Mouse (Mus musculus): ENCODE measurements around the gene Cmya5. TPM values are rescaled to one million over a fixed set of nuclear protein-coding genes. Genes with fewer than 3 reads are reported as not detected.

The Cmya5 gene
- polyA plus RNA-seq, 1 experiment from 2014 or later, result 0.13 TPM

- Histone ChIP-seq H3K4me3 (ENCODE audit: low read depth, low read length) (no peak overlapping the region), H3K4me1 (ENCODE audit: control insufficient read depth, insufficient read depth, low read length) (no peaks in the 10 kb centered on the region), H3K27me3 (ENCODE audit: control insufficient read depth, insufficient read depth, low read length) (no peaks in the 10 kb centered on the region), H3K27ac (ENCODE audit: low read depth, low read length) (no peak overlapping the region), H3K9ac (ENCODE audit: low read length) (no peak overlapping the region), H3K9me3 (ENCODE audit: control insufficient read depth, low read length) (no peaks in the 10 kb centered on the region), H3K36me3 (ENCODE audit: control insufficient read depth, insufficient read depth, low read length) (no peaks in the 10 kb centered on the region), H3K4me2 (ENCODE audit: low read depth) (no peak overlapping the region)
- 92% methylated on average over 4 of the region's 4 CpGs for WGBS
- ATAC-seq (ENCODE audit: insufficient read depth, low FRiP score, low TSS enrichment) (no peak), DNase-seq (ENCODE audit: low spot score) (no peak)
Measured at GRCm38 (mm10) chr13:93029337-93029736, 115.2 kb downstream of the Cmya5 start.

GRCm38 (mm10) chr13:93024837-93025236 is 119.7 kb downstream of the Cmya5 start:
- Histone ChIP-seq H3K4me3 (ENCODE audit: low read depth, low read length) (no peak overlapping the region), H3K4me2 (ENCODE audit: low read depth) (no peak overlapping the region), H3K27me3 (ENCODE audit: control insufficient read depth, insufficient read depth, low read length) (no peaks in the 10 kb centered on the region), H3K27ac (ENCODE audit: low read depth, low read length) (no peak overlapping the region), H3K9ac (ENCODE audit: low read length) (no peak overlapping the region), H3K4me1 (ENCODE audit: control insufficient read depth, insufficient read depth, low read length) (no peaks in the 10 kb centered on the region), H3K36me3 (ENCODE audit: control insufficient read depth, insufficient read depth, low read length) (no peaks in the 10 kb centered on the region), H3K9me3 (ENCODE audit: control insufficient read depth, low read length) (no peaks in the 10 kb centered on the region)
- no peak for ATAC-seq (ENCODE audit: insufficient read depth, low FRiP score, low TSS enrichment)
- DNase-seq (ENCODE audit: low spot score), result no peak
- WGBS, result 64% methylated on average over 2 of the region's 2 CpGs

GRCm38 (mm10) chr13:93022158-93022557 is 122.4 kb downstream of the Cmya5 start:
- ATAC-seq (ENCODE audit: insufficient read depth, low FRiP score, low TSS enrichment), result no peak
- Histone ChIP-seq H3K27ac (ENCODE audit: low read depth, low read length) (no peak overlapping the region), H3K4me2 (ENCODE audit: low read depth) (no peak overlapping the region), H3K36me3 (ENCODE audit: control insufficient read depth, insufficient read depth, low read length) (no peaks in the 10 kb centered on the region), H3K4me1 (ENCODE audit: control insufficient read depth, insufficient read depth, low read length) (no peaks in the 10 kb centered on the region), H3K4me3 (ENCODE audit: low read depth, low read length) (no peak overlapping the region), H3K9me3 (ENCODE audit: control insufficient read depth, low read length) (no peaks in the 10 kb centered on the region), H3K9ac (ENCODE audit: low read length) (no peak overlapping the region), H3K27me3 (ENCODE audit: control insufficient read depth, insufficient read depth, low read length) (no peaks in the 10 kb centered on the region)
- WGBS, result 33% methylated on average over 1 of the region's 1 CpGs
- DNase-seq (ENCODE audit: low spot score), result no peak

- Histone ChIP-seq H3K36me3 (ENCODE audit: control insufficient read depth, insufficient read depth, low read length) (no peaks in the 10 kb centered on the region), H3K4me2 (ENCODE audit: low read depth) (no peak overlapping the region), H3K4me1 (ENCODE audit: control insufficient read depth, insufficient read depth, low read length) (no peaks in the 10 kb centered on the region), H3K9me3 (ENCODE audit: control insufficient read depth, low read length) (no peaks in the 10 kb centered on the region), H3K27ac (ENCODE audit: low read depth, low read length) (no peak overlapping the region), H3K9ac (ENCODE audit: low read length) (no peak overlapping the region), H3K27me3 (ENCODE audit: control insufficient read depth, insufficient read depth, low read length) (no peaks in the 10 kb centered on the region), H3K4me3 (ENCODE audit: low read depth, low read length) (no peak overlapping the region)
- no peak for ATAC-seq (ENCODE audit: insufficient read depth, low FRiP score, low TSS enrichment)
- 73% methylated on average over 8 of the region's 8 CpGs for WGBS
- no peak for DNase-seq (ENCODE audit: low spot score)
Measured at GRCm38 (mm10) chr13:93012952-93013351, 131.6 kb downstream of the Cmya5 start.

GRCm38 (mm10) chr13:93011315-93011714 is 133.2 kb downstream of the Cmya5 start:
- no peaks in the 10 kb centered on the region for H3K4me1 ChIP-seq (ENCODE audit: control insufficient read depth, insufficient read depth, low read length)
- H3K9ac ChIP-seq (ENCODE audit: low read length), result no peak overlapping the region
- no peaks in the 10 kb centered on the region for H3K27me3 ChIP-seq (ENCODE audit: control insufficient read depth, insufficient read depth, low read length)
- DNase-seq (ENCODE audit: low spot score), result no peak
- H3K9me3 ChIP-seq (ENCODE audit: control insufficient read depth, low read length), result no peaks in the 10 kb centered on the region
- no peak for ATAC-seq (ENCODE audit: insufficient read depth, low FRiP score, low TSS enrichment)
- 93% methylated on average over 4 of the region's 4 CpGs for WGBS
- H3K27ac ChIP-seq (ENCODE audit: low read depth, low read length), result no peak overlapping the region
- no peak overlapping the region for H3K4me2 ChIP-seq (ENCODE audit: low read depth)
- no peaks in the 10 kb centered on the region for H3K36me3 ChIP-seq (ENCODE audit: control insufficient read depth, insufficient read depth, low read length)
- no peak overlapping the region for H3K4me3 ChIP-seq (ENCODE audit: low read depth, low read length)

GRCm38 (mm10) chr13:93010524-93010923 is 134.0 kb downstream of the Cmya5 start:
- DNase-seq (ENCODE audit: low spot score), result no peak
- Histone ChIP-seq H3K9me3 (ENCODE audit: control insufficient read depth, low read length) (no peaks in the 10 kb centered on the region), H3K9ac (ENCODE audit: low read length) (no peak overlapping the region), H3K4me2 (ENCODE audit: low read depth) (no peak overlapping the region), H3K27me3 (ENCODE audit: control insufficient read depth, insufficient read depth, low read length) (no peaks in the 10 kb centered on the region), H3K27ac (ENCODE audit: low read depth, low read length) (no peak overlapping the region), H3K4me1 (ENCODE audit: control insufficient read depth, insufficient read depth, low read length) (no peaks in the 10 kb centered on the region), H3K4me3 (ENCODE audit: low read depth, low read length) (no peak overlapping the region), H3K36me3 (ENCODE audit: control insufficient read depth, insufficient read depth, low read length) (no peaks in the 10 kb centered on the region)
- 84% methylated on average over 7 of the region's 7 CpGs for WGBS
- ATAC-seq (ENCODE audit: insufficient read depth, low FRiP score, low TSS enrichment), result no peak

GRCm38 (mm10) chr13:93007078-93007477 is 137.4 kb downstream of the Cmya5 start:
- ATAC-seq (ENCODE audit: insufficient read depth, low FRiP score, low TSS enrichment), result no peak
- whole genome bisulfite sequencing, result 79% methylated on average over 4 of the region's 4 CpGs
- no peaks in the 10 kb centered on the region for H3K36me3 ChIP-seq (ENCODE audit: control insufficient read depth, insufficient read depth, low read length)

GRCm38 (mm10) chr13:93006347-93006746 is 138.2 kb downstream of the Cmya5 start:
- no peaks in the 10 kb centered on the region for H3K4me1 ChIP-seq (ENCODE audit: control insufficient read depth, insufficient read depth, low read length)
- no peak overlapping the region for H3K27ac ChIP-seq (ENCODE audit: low read depth, low read length)
- DNase-seq (ENCODE audit: low spot score), result no peak
- H3K9me3 ChIP-seq (ENCODE audit: control insufficient read depth, low read length), result no peaks in the 10 kb centered on the region
- H3K4me3 ChIP-seq (ENCODE audit: low read depth, low read length), result no peak overlapping the region
- H3K4me2 ChIP-seq (ENCODE audit: low read depth), result no peak overlapping the region
- no peak for ATAC-seq (ENCODE audit: insufficient read depth, low FRiP score, low TSS enrichment)
- H3K9ac ChIP-seq (ENCODE audit: low read length), result no peak overlapping the region
- WGBS, result 91% methylated on average over 4 of the region's 4 CpGs
- H3K27me3 ChIP-seq (ENCODE audit: control insufficient read depth, insufficient read depth, low read length), result no peaks in the 10 kb centered on the region
- no peaks in the 10 kb centered on the region for H3K36me3 ChIP-seq (ENCODE audit: control insufficient read depth, insufficient read depth, low read length)

More at GRCm38 (mm10) chr13:93007078-93007477, 137.4 kb downstream of the Cmya5 start:
- H3K27me3 ChIP-seq (ENCODE audit: control insufficient read depth, insufficient read depth, low read length), result no peaks in the 10 kb centered on the region
- H3K4me2 ChIP-seq (ENCODE audit: low read depth), result no peak overlapping the region
- no peak overlapping the region for H3K9ac ChIP-seq (ENCODE audit: low read length)
- H3K4me1 ChIP-seq (ENCODE audit: control insufficient read depth, insufficient read depth, low read length), result no peaks in the 10 kb centered on the region
- no peaks in the 10 kb centered on the region for H3K9me3 ChIP-seq (ENCODE audit: control insufficient read depth, low read length)
- no peak for DNase-seq (ENCODE audit: low spot score)
- H3K4me3 ChIP-seq (ENCODE audit: low read depth, low read length), result no peak overlapping the region
- H3K27ac ChIP-seq (ENCODE audit: low read depth, low read length), result no peak overlapping the region

GRCm38 (mm10) chr13:93004003-93004402 is 140.5 kb downstream of the Cmya5 start:
- Histone ChIP-seq H3K4me2 (ENCODE audit: low read depth) (no peak overlapping the region), H3K27ac (ENCODE audit: low read depth, low read length) (no peak overlapping the region), H3K36me3 (ENCODE audit: control insufficient read depth, insufficient read depth, low read length) (no peaks in the 10 kb centered on the region), H3K9me3 (ENCODE audit: control insufficient read depth, low read length) (no peaks in the 10 kb centered on the region), H3K27me3 (ENCODE audit: control insufficient read depth, insufficient read depth, low read length) (no peaks in the 10 kb centered on the region), H3K4me3 (ENCODE audit: low read depth, low read length) (no peak overlapping the region), H3K4me1 (ENCODE audit: control insufficient read depth, insufficient read depth, low read length) (no peaks in the 10 kb centered on the region), H3K9ac (ENCODE audit: low read length) (no peak overlapping the region)
- no peak for ATAC-seq (ENCODE audit: insufficient read depth, low FRiP score, low TSS enrichment)
- DNase-seq (ENCODE audit: low spot score), result no peak
- WGBS, result 83% methylated on average over 6 of the region's 6 CpGs

Data from neural tube, embryonic 11.5 days (tissue).